Mouse (Mus musculus) liver, adult 2 months (tissue): ENCODE results near the gene Yes1.

Experiments used
- CTCF ChIP-seq: fragments of 200-500 bp; IDR thresholded peaks from 2 replicates; pipeline ENCODE4 v1.5.1; 2011; ENCODE audit warnings: low read depth, low read length, control low read depth
- POLR2A ChIP-seq: fragments of 200-500 bp; IDR thresholded peaks from 2 replicates; pipeline ENCODE4 v1.6.1; 2011; ENCODE audit warnings: low read length, control low read depth; ENCODE audit not compliant: insufficient read depth; ENCODE audit errors: extremely low read depth

GRCm38 (mm10) chr5:32722263-32722662, 111.3 kb downstream of the Yes1 start:
- no peak for TF ChIP-seq CTCF
- TF ChIP-seq POLR2A: no peak
